Mouse (Mus musculus) lung, postnatal 0 days (tissue): ENCODE data around the gene Klk11.

Experiments used
- CTCF ChIP-seq: IDR thresholded peaks from 2 replicates; pipeline ENCODE4 v1.5.1; 2016; ENCODE audit warnings: antibody characterized with exemption, mild to moderate bottlenecking
- EP300 ChIP-seq: IDR thresholded peaks from 2 replicates; pipeline ENCODE4 v1.6.1; 2016; ENCODE audit warnings: antibody characterized with exemption, mild to moderate bottlenecking, control low read depth

DNA sequence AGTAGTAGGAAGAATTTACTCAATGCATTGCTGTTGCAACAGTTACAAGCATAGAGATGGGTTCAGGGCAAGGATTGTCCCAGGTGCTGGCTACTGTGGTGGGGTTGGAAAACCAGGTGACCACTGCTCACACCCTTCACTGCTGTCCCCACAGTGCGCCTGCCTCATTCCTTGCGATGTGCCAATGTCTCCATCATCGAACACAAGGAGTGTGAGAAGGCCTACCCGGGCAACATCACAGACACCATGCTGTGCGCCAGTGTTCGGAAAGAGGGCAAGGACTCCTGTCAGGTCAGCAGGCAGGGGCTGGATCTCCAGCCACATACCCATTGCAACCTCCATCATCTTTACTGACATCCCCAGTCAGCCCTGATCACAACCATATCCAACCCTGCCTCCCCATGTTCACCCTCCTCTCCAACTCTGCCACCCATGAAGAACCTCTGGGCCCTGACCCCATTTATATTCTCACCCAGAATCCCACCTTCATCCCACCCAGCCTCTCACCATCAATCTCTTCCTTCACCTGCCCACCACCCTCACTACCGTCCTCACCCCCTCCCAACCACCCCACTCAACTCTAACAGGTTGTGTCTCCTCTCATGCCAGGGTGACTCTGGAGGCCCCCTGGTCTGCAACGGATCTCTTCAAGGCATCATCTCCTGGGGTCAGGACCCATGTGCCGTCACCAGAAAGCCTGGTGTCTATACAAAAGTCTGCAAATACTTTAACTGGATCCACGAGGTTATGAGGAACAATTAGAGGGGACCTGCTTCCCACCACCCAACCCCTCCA, 4.0 kb downstream of the Klk11 start:
- TF ChIP-seq CTCF (no peak), EP300 (no peak)
